Mouse (Mus musculus) neural tube, embryonic 12.5 days (tissue): ENCODE results near the gene Tmem139. TPM values are rescaled to one million over a fixed set of nuclear protein-coding genes. Genes with fewer than 3 reads are reported as not detected.

Experiments
- ATAC-seq: fragments of 200-750 bp; cut with Nextera tagmentation; 2 replicates; pipeline ENCODE4 v1.8.0; 2017; ENCODE audit warnings: low read depth, mild to moderate bottlenecking, moderate TSS enrichment, moderate library complexity; ENCODE audit not compliant: low FRiP score
- H3K27ac ChIP-seq: fragments of 300-500 bp; sonication (generic); 2 replicates; pipeline ENCODE4 v1.5.1; 2016
- H3K27me3 ChIP-seq: fragments of 300-500 bp; sonication (generic); replicated peaks from 2 replicates; pipeline ENCODE4 v1.6.1; 2016; ENCODE audit warnings: mild to moderate bottlenecking
- H3K36me3 ChIP-seq: fragments of 300-500 bp; sonication (generic); 2 replicates; pipeline ENCODE4 v1.6.1; 2016; ENCODE audit warnings: mild to moderate bottlenecking
- H3K4me1 ChIP-seq: fragments of 300-500 bp; sonication (generic); 2 replicates; pipeline ENCODE4 v1.6.1; 2016
- H3K4me2 ChIP-seq: fragments of 300-500 bp; sonication (generic); replicated peaks from 2 replicates; pipeline ENCODE4 v1.6.1; 2016; ENCODE audit warnings: mild to moderate bottlenecking
- H3K4me3 ChIP-seq: fragments of 300-500 bp; sonication (generic); 2 replicates; pipeline ENCODE4 v1.5.1; 2016
- H3K9ac ChIP-seq: fragments of 300-500 bp; sonication (generic); 2 replicates; pipeline ENCODE4 v1.6.1; 2016; ENCODE audit warnings: mild to moderate bottlenecking
- H3K9me3 ChIP-seq: fragments of 300-500 bp; sonication (generic); 2 replicates; pipeline ENCODE4 v1.6.1; 2016; ENCODE audit warnings: mild to moderate bottlenecking
- WGBS: fragments of 180-500 bp; shearing (Covaris S2); methylation state at CpG from one replicate; pipeline ENCODE4 v1.1.7; 2016; 5-methylcytosine and 5-hydroxymethylcytosine counted together
- polyA plus RNA-seq: library from polyadenylated mRNA; unstranded; fragments of >200 nt; fragmentation: Nextera tagmentation; extraction: Ambion mirVana; gene quantifications from 2 replicates; pipeline ENCODE4 v1.2.1, GENCODE M21; 2016

The Tmem139 gene
- polyA plus RNA-seq, 1 experiment from 2014 or later: 0.44 TPM

DNA sequence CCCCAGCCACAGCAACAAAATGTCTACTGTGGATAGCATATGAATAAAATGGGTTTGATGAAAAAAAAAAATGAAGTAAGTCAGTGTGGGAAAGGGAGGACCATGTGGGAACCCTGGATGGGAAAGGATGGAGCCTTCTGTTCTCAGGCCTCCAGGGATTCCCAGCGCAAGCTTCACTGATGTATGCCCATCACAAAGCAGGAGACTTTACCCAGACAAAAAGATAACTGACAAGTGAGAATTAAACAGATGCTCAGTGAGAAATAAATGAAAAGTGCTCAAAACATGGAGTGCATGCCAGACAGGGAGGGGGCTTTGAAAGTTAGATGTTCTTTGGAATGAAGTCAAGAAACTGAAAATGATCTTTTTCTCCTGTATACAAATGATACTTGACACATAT, 13.8 kb upstream of the Tmem139 start:
- H3K9ac ChIP-seq: no peak overlapping the region
- ATAC-seq: no peak
- H3K4me1 ChIP-seq: peaks cover 9% of the 10 kb centered on the region
- H3K4me2 ChIP-seq: no peak overlapping the region
- 88% methylated on average over 1 of the region's 1 CpGs for WGBS
- H3K27ac ChIP-seq: no peak overlapping the region
- no peaks in the 10 kb centered on the region for H3K9me3 ChIP-seq
- H3K4me3 ChIP-seq: no peak overlapping the region
- no peaks in the 10 kb centered on the region for H3K36me3 ChIP-seq
- H3K27me3 ChIP-seq: no peaks in the 10 kb centered on the region

DNA sequence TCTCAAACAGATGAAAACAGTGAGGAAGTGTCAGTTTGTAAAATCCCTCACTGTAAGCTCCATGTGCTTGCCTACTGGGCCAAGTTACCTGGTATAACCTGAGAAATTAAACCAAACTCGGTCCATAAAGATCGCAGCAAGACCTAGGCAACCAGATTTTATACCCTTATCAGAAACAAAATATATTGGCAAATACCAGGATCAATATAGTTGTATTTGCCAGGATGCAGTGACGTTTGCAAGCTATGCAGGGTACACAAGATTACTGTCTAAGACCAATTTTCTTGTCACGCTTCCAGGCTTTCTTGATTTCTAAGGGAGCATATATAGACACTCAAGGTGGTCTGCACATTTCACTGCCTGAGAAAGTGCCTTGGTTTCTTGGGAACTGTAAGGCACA, 10.0 kb upstream of the Tmem139 start:
- H3K27ac ChIP-seq: no peak overlapping the region
- H3K27me3 ChIP-seq: no peaks in the 10 kb centered on the region
- ATAC-seq: no peak

DNA sequence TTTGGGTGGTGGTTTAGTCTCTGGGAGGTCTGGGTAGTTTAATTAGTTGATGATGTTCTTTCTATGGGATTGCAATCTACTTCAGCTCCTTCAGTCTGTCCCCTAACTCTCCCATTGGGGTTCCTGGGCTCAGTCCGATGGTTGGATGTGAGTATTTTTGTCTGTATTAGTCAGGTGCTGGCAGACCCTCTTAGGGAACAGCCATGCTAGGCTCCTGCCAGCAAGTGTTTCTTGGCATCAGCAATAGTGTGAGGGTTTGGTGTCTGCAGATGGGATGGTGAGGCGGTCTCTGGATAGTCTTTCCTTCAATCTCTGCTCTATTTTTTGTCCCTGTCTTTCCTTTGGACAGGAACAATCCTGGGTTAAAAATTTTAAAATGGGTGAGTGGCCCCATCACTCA, 8.7 kb upstream of the Tmem139 start:
- 83% methylated on average over 2 of the region's 2 CpGs for WGBS
- Histone ChIP-seq H3K27ac (no peak overlapping the region), H3K9ac (no peak overlapping the region), H3K9me3 (no peaks in the 10 kb centered on the region), H3K4me3 (no peak overlapping the region), H3K4me2 (no peak overlapping the region), H3K27me3 (no peaks in the 10 kb centered on the region), H3K36me3 (no peaks in the 10 kb centered on the region), H3K4me1 (no peaks in the 10 kb centered on the region)
- no peak for ATAC-seq

More for the DNA sequence above, 10.0 kb upstream of the Tmem139 start:
- Histone ChIP-seq H3K9me3 (no peaks in the 10 kb centered on the region), H3K9ac (no peak overlapping the region), H3K36me3 (no peaks in the 10 kb centered on the region), H3K4me3 (no peak overlapping the region), H3K4me1 (peaks cover 3% of the 10 kb centered on the region; the same call in 1 of the 2 replicates), H3K4me2 (no peak overlapping the region)
- 88% methylated on average over 4 of the region's 4 CpGs for WGBS

DNA sequence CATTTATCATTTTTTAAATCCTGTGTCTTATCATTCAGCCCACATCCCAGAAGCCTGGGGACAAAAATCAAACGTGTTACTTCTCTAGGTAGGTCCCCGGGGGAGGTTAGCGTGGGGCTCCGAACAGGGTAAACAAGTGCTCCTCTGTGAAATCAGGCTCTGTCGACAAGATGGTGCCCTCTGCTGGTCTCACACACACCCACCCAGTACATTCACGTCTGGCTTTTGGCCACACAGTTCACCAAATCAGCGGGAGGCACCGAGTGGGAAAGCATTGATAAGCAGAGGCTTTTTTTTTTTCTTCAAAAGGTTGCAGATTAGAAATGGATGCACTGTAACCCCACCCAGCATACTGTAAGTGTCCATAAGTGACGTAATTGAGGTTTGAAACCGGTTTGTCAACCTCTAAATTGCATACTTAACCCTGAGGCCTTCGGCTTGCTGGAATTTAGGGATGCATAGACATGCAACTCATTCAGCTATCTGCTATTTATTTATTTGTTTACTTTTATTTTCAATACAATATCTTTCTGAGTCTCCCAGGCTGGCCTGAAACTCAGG, 4.4 kb upstream of the Tmem139 start:
- no peaks in the 10 kb centered on the region for H3K36me3 ChIP-seq
- H3K9ac ChIP-seq: no peak overlapping the region
- no peaks in the 10 kb centered on the region for H3K27me3 ChIP-seq
- no peaks in the 10 kb centered on the region for H3K4me1 ChIP-seq
- H3K9me3 ChIP-seq: no peaks in the 10 kb centered on the region
- WGBS: 23% methylated on average over 11 of the region's 11 CpGs
- H3K27ac ChIP-seq: no peak overlapping the region
- no peak overlapping the region for H3K4me2 ChIP-seq
- no peak for ATAC-seq
- H3K4me3 ChIP-seq: no peak overlapping the region

DNA sequence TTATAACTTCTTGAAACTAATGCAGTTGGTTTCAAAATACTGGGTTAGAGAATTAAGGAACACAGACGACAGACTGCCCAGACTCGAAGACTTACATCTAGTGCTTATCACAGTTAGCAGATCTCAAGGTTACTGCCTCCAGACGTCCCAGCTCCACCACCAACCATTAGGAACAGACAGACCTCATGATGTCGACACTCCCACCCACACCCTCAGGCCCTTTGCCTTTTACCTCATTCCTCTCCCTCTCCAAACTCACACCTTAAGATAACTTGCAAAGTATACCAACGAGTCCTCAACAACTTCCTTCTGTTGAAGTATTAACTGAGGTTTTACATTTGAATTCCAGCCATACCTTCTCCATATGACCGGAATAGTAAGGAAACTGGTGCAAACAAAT, 1.3 kb upstream of the Tmem139 start:
- H3K4me1 ChIP-seq: no peaks in the 10 kb centered on the region
- no peak overlapping the region for H3K4me3 ChIP-seq
- no peaks in the 10 kb centered on the region for H3K9me3 ChIP-seq
- H3K36me3 ChIP-seq: no peaks in the 10 kb centered on the region
- 77% methylated on average over 6 of the region's 6 CpGs for WGBS
- H3K27me3 ChIP-seq: no peaks in the 10 kb centered on the region
- H3K4me2 ChIP-seq: no peak overlapping the region
- no peak overlapping the region for H3K27ac ChIP-seq
- H3K9ac ChIP-seq: no peak overlapping the region
- ATAC-seq: no peak

DNA sequence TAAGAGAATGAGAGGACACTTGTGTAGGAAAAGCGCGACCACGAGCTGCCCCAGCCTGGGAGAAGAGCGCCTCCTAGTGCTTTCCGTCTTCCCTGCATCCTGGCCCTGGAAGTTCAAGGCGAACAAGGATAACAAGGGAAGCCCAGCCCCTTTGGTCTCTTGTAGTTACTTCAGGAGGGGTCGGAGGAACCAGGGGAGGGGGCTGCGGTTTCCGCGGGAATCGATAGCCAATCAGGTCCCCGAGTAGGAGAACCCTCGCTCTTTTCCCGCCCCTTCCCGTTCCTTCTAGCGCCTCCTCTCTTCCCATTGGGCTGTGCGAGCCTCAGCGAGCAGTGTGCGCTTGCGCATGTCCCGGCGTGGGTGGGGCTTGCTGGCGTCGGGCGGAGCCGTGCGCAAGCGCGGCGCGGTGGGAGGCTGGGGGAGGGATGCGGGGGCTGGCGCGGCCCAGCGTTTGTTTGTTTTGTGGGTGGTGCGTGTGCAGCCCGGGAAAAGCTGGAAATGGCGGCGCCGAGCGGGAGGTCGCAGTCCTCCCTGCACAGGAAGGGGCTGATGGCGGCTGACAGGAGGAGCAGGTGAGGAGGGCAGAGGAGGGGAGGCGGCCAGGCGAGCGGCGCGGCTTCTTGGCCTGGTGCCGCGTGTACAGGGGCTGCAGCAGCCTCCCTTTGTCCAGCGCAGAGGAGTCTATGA, 3.0 kb downstream of the Tmem139 start, which contains the start of gene Casp2:
Gene Casp2, plus strand, starts transcription at position 360 of the 687 bp plus-strand sequence.
- Histone ChIP-seq H3K9ac (peak within 1 kb of the TSS; percentile 92), H3K9me3 (no peaks in the 10 kb centered on the region), H3K4me1 (peaks cover 8% of the 10 kb centered on the region), H3K27ac (peak within 1 kb of the TSS; percentile 80; the same call in 1 of the 2 replicates), H3K4me2 (peak within 1 kb of the TSS; percentile 84), H3K4me3 (peak within 1 kb of the TSS; percentile 83), H3K27me3 (no peaks in the 10 kb centered on the region), H3K36me3 (peaks cover 27% of the 10 kb centered on the region)
- WGBS: under 1% methylated on average over 49 of the region's 51 CpGs
- ATAC-seq: peak; percentile 100

DNA sequence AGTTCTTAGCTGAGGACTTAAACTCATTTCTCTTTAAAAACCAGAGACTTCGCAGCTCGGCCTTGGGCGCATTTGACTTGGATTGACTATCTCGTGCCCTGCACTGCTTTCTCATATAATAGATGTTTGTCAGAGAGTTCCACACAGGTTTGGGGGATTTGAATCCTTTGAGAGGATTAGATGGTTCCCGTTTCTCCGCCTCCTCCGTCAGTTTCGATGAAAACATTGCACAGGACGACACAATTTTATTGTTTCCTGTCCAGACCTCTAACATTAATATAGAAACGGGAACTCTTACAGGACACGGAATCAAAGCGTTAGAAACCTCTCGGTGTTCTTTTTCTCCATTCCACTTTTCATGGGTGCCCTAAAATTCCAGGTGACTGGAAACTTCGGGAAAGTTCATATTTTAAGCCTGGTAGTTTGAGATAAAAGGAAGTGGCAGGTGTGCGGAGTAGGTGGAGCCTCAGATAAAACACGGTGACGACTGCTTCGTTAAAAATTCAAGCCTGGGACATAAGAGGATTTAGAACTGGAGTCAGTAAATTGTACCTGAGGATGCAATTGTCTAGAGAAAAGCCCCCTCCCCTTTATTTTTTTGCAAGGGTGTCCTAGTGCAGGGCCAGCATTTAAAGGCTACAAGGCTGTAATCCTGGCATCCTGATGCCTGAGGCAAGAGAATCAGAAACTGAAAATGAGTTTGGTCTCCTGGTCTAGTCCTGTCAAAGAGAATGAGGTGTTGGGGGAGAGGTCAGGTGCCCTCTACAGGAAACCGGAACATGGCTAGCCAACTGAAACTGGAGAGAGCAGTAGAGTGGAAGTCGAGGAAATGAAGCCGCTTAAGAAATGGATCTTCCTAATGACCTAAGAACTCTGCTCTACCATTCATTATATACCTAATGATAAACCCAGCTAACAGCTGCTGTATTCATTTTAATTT, 3.9 kb downstream of the Tmem139 start:
- Histone ChIP-seq H3K4me1 (peaks cover 8% of the 10 kb centered on the region), H3K27ac (peak overlapping the region; percentile 80; the same call in 1 of the 2 replicates), H3K36me3 (peaks cover 36% of the 10 kb centered on the region), H3K27me3 (no peaks in the 10 kb centered on the region), H3K9ac (peak overlapping the region; percentile 92), H3K4me3 (peak overlapping the region; percentile 83), H3K4me2 (peak overlapping the region; percentile 84), H3K9me3 (no peaks in the 10 kb centered on the region)
- WGBS: under 1% methylated on average over 21 of the region's 21 CpGs
- peak; percentile 0; the same call in 1 of the 2 replicates for ATAC-seq

DNA sequence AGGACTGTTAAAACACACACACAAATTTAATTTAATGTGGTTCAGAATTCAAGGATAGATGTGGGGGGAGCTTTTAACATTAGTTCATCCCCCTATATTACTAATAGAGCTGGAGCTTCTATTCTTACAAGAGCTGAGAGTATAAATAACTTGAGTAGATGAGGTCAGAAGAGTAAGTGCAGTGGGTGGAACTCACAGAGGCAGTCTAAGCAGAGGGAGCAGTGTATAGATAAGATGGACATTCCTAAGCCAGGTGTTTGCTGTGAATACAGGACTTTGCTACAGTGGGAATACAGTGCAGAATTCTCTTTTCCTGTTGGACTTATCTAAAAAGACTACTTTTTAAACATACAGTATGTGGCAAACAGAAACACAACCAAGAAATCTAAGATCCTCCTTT, 9.0 kb downstream of the Tmem139 start:
- Histone ChIP-seq H3K36me3 (peaks cover 76% of the 10 kb centered on the region), H3K27ac (no peak overlapping the region), H3K27me3 (no peaks in the 10 kb centered on the region), H3K9ac (no peak overlapping the region), H3K4me2 (no peak overlapping the region), H3K4me1 (peaks cover 8% of the 10 kb centered on the region), H3K4me3 (no peak overlapping the region), H3K9me3 (no peaks in the 10 kb centered on the region)
- ATAC-seq: no peak

DNA sequence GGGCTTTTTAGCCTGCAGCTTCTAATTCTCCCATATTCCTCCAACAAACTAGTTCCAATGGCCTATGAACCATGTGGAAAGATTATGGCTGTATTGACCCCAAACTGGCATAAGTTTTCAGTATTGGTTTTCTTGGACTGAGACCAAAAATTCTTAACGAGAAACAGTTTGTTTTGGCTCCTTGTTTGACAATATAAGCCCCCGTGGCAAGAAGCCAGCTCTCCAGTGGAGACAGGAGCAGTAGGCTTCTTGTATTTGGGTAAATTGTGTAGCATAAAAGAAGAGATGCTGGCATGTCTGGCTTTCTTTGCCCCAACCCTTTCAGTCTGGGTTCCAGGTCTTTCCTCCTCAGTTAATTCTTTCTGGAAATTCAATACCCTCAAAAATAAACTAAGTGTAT, 14.4 kb downstream of the Tmem139 start:
- WGBS: 84% methylated on average over 2 of the region's 2 CpGs
- no peak overlapping the region for H3K27ac ChIP-seq
- H3K27me3 ChIP-seq: no peaks in the 10 kb centered on the region
- H3K4me2 ChIP-seq: no peak overlapping the region
- no peak for ATAC-seq
- no peaks in the 10 kb centered on the region for H3K4me1 ChIP-seq
- peaks cover 79% of the 10 kb centered on the region for H3K36me3 ChIP-seq
- H3K4me3 ChIP-seq: no peak overlapping the region
- no peaks in the 10 kb centered on the region for H3K9me3 ChIP-seq
- H3K9ac ChIP-seq: no peak overlapping the region

DNA sequence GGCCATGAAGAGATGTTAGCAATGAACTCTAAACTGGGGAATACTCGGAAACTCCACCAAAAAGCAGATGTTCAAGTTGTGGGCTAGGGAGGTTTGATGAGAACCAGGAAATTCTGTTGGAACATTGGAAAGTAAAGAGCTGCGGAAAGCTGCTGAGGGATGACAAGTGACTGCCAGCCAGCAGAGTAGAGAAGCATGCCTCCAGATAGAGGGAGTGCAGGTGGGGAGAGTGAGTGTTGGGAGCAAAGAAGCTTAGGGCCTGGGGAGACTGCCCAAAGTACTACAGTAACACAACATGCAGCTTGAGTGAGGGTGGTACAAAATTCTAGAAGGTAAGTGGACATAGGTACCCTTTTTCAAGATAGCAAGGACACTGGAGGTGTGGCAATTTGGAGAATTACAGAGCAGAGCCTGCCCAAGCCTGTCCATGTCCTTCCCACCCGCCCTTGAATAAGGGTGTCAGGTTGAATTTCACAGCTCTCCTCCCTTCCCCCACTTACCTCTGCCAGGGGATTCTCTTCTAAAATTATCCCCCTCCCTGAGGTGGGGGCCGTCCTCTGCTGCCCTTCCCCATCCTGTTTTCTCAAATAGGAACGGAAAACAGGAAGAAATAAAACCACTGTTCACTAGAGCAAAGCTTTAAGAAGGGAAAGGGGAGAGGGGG, 21.2 kb downstream of the Tmem139 start:
- H3K4me2 ChIP-seq: no peak overlapping the region
- WGBS: 75% methylated on average over 5 of the region's 5 CpGs
- H3K9ac ChIP-seq: no peak overlapping the region
- no peaks in the 10 kb centered on the region for H3K4me1 ChIP-seq
- no peak overlapping the region for H3K4me3 ChIP-seq
- H3K9me3 ChIP-seq: no peaks in the 10 kb centered on the region
- H3K36me3 ChIP-seq: peaks cover 75% of the 10 kb centered on the region
- peak; percentile 15; the same call in 1 of the 2 replicates for ATAC-seq
- H3K27ac ChIP-seq: no peak overlapping the region
- no peaks in the 10 kb centered on the region for H3K27me3 ChIP-seq

DNA sequence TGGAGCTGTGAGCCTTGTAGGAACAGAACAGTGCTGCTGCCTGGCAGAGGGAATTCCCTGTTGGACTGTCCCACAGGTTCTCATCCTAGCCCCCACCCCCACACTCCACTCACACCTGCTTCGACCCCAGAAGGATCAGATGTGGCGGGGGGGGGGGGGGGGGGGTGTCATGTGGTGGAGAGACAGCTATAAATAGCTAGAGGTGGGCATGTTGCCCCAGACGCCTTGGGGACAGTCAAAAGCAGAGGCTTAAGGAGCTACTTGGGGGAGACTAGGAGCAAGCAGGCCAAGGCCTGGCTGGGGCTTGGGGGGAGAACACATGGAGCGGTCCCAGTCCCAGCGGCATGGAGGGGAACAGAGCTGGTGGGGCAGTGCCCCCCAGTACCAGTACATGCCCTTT, 24.7 kb downstream of the Tmem139 start, which contains the start of gene Clcn1:
Gene Clcn1, plus strand, starts transcription at position 238 of the 400 bp plus-strand sequence.
- no peaks in the 10 kb centered on the region for H3K27me3 ChIP-seq
- no peak within 1 kb of the TSS for H3K4me2 ChIP-seq
- no peak within 1 kb of the TSS for H3K9ac ChIP-seq
- no peak for ATAC-seq
- H3K27ac ChIP-seq: no peak within 1 kb of the TSS
- peaks cover 68% of the 10 kb centered on the region for H3K36me3 ChIP-seq
- 88% methylated on average over 4 of the region's 5 CpGs for WGBS
- H3K4me1 ChIP-seq: no peaks in the 10 kb centered on the region
- H3K4me3 ChIP-seq: no peak within 1 kb of the TSS
- no peaks in the 10 kb centered on the region for H3K9me3 ChIP-seq

DNA sequence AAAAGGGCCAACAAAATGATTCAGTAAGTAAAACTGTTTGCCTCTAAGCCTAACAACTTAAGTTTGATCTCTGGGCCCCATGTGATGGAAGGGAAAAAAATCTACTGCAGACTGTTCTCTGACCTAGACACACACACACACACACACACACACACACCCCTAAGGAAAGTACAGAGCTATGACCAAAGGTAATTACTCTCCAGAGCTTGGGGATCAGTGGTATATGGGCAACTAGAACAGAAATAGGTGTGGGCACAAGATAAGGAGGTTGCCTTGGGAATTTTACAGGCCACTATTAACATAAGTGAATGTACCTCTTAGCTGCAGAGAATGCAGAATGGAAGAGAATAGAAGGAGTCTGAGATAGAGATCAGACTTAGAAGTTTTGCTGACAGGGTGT, 25.8 kb downstream of the Tmem139 start:
- peaks cover 61% of the 10 kb centered on the region for H3K36me3 ChIP-seq
- H3K27ac ChIP-seq: no peak overlapping the region
- no peaks in the 10 kb centered on the region for H3K27me3 ChIP-seq
- H3K4me3 ChIP-seq: no peak overlapping the region
- no peak for ATAC-seq
- H3K4me2 ChIP-seq: no peak overlapping the region
- no peaks in the 10 kb centered on the region for H3K4me1 ChIP-seq
- H3K9me3 ChIP-seq: no peaks in the 10 kb centered on the region
- H3K9ac ChIP-seq: no peak overlapping the region
